Mouse (Mus musculus) adrenal gland, postnatal 10 days (tissue): ENCODE data around the gene Fam129c. TPM values are rescaled to one million over a fixed set of nuclear protein-coding genes. Genes with fewer than 3 reads are reported as not detected.

Experiments used
- DNase-seq: peaks from one replicate; pipeline ENCODE4 v3.0.0; 2021; ENCODE audit warnings: mixed read lengths
- total RNA-seq, 2 experiments: library from RNA; stranded (reverse); gene quantifications; 2 replicates each; pipeline ENCODE4 v1.2.3; 2021

Fam129c gene
- total RNA-seq, 2 experiments from 2014 or later, result 3.9 to 4.2 TPM

DNA sequence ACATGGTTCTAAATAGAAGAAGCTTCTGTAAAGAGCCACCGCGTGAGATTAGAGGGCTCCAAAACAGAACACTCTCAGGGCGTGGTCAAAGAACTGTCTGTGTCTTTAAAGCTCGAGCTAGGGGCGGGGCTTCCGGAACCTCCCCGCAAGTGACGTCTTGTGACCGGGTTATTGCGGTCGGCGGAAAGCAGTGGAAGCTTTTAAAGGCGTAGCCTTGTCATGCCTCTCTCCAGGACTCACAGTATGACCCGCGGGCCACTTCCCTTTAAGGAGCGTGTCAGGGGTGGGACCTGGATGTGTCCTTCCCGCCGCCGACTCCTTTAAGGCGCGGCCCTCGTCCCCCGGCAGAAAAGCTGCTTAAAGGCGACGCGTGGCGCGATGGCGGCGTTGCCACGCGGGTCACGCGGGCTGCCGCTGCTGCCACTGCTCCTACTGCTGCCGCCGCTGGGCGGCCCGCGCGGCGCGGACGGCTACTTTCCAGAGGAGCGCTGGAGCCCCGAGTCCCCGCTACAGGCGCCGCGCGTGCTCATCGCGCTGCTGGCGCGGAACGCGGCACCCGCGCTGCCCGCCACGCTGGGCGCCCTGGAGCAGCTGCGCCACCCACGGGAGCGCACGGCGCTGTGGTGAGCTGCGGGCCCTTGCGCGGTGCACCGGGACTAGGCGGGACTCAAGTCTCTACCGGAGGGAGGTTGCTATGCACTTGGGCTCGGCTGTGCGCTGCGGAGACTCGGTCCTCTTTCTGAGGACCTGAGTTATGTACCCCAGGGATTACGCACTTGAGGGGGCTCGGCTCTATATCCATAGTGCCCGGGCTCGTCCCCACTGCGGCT, 13.6 kb downstream of the Fam129c start, which contains the start of gene Colgalt1:
Colgalt1 (plus strand) TSS at position 177 of the 830 bp plus-strand sequence.
- DNase-seq, result peak; percentile 95

DNA sequence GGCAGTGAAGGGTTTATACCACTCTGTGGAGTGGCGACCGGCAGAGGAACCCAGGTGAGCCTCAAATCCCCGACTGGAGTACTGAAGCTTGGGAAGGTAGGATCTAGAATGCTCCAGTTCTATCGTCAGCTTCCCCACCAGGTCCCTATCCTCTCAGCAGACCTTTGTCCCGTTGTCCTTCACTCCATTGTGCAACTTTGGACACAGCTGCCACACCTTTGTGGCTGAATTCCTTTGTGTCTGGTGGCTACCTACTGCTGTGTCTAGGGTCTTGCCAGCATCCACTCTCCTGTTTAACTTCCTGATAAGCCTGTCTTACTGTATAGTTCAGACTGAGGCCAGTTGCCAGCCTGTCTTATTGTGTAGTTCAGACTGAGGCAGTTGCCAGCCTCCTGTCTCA, 14.7 kb downstream of the Fam129c start:
- no peak for DNase-seq

DNA sequence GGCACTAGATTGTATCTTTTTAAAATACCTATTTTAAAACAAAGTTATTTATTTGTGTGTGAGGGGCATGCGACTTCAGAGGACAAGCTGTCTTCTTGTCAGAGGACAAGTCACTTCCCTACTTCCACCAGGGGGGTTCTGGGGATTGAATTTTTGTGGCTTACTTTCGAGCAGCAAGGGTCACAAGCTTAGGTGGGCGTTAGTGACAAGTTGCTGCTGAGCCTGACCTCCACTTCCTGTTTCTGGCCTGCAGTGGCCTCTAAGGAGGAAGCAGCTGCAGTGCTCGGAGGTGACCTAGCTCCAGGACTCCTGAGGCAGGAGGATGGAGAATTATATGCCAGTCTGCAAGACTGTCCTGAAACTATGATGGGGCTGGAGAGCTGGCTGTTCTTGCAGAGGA, 16.0 kb downstream of the Fam129c start:
- no peak for DNase-seq

DNA sequence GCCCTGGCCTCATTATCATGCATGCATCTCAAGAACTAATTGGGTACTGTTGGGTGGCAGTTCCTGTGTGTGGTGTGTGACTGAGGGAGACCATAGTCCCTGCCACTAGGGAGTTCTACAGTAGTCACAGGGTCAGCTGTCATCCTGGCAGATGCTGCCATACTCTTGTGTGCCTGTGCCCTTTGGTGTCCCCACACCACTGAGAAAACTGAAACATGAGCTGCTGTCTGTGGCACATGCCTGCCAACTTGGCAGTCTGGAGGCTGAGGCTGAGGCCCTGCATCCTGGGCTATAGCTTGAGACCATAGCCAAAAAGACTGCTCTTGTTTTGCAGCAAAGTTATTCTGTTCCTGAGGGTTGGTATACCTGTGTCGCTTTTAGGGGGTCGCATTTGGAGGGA, 22.3 kb downstream of the Fam129c start:
- DNase-seq, result no peak

DNA sequence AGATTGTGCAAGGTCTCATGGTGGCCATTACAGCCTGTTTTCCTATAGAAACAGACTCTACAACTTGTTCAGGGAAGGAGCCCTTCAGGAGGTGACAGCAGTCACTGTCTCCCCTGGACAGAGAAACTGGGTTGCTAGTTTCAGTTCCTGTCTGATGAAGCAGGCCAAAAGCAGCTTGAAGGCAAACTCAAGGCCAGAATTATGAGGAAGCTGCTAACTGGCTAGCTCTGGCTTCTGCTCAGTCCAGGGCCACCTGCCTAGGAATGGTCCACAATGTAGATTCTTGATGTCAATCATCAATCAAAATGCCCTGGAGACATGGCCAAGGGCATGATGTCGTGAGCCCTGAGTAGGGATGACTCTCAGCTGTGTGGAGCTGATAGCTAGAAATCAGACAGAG, 27.6 kb downstream of the Fam129c start:
- DNase-seq, result no peak

DNA sequence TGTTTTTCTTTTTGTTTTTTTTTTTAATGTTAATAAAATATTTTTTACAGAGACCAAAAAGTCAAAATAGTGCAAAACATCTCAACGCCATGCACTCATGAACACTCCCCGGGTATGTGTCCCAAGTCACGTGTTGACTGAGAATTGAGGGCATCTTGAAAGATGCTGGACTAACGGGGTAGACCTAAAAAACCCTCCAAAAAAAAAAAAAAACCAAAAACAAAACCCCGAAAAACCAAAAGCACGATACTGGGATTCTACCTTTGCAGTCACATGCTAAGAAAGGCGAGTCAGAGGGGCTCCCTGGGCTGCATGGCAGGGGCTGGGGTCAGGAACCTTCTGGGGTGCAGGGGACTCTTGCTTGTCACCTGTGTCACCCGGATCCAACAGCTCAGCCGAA, 29.3 kb downstream of the Fam129c start:
- DNase-seq, result no peak

DNA sequence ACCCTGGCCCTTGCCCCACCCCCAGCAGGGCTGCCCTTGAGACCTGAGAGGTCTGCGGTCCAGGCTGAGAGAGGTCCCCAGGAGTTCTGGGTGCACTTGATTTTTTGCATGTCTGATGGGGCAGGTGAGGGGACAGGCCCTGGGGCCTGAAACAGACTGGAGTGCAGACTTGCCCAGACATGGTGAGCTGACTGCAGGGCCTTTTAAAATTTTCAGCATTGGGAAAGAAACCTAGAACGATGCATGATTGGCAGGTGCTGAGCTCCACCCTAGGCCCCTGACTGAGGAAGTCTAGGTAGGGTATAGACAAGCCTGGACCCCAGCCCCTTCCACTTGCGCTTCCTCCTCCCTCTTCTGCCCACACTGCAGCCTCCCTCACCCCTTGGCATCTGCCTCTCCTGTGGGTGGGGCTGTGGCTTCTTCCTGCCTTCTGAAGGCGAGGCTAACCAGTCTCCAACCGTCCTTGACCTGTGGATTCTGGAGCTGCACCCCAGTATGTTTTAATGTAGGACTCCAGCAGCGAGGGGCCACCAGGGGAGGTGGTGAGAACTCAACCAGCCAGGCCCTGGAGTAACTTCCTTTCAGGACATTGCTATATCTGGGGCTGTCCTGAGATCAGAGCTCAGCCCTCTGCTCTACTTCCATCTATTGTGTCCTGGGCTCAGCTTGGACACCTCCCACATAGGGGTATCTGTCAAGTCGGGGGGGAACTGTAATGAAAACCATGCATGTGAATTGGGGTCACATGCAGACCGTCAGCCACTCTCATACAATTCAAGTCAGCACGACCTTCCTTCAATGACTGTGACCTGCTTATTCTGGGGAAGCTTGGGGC, 30.0 kb downstream of the Fam129c start:
- peak; percentile 26 for DNase-seq

DNA sequence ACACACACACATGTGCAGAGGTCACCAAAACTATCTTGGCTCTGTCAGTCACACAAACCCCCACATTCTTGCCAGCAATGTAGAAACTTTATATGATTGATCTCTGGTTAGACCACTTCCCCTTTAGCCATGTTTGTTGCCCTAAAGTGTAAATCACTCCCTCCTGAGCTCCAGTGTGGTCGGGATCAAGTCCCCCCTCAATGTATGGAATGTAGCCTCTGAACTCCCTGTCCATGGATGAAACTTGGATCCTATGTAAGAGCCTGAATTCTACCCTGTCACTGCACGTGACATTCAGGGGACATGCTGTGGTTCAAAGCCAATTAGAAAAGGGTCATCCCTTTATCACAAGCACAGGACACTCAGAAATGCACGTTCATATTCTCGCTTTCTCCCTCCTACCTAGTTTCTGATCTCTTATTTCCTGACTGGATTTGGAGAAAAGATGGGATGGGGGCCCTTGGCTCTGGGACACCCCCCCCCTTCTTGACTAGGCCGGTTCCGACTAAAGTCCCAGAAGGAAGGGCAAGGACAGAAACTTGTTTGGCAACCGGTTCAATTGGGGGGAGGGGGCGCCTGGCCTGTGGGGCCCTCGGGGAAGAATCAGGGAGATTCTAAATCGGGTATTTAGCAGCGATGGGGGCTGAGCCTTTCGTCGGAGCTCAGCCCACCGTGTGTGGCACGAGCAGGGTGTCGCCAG, 31.1 kb downstream of the Fam129c start:
- DNase-seq, result no peak

DNA sequence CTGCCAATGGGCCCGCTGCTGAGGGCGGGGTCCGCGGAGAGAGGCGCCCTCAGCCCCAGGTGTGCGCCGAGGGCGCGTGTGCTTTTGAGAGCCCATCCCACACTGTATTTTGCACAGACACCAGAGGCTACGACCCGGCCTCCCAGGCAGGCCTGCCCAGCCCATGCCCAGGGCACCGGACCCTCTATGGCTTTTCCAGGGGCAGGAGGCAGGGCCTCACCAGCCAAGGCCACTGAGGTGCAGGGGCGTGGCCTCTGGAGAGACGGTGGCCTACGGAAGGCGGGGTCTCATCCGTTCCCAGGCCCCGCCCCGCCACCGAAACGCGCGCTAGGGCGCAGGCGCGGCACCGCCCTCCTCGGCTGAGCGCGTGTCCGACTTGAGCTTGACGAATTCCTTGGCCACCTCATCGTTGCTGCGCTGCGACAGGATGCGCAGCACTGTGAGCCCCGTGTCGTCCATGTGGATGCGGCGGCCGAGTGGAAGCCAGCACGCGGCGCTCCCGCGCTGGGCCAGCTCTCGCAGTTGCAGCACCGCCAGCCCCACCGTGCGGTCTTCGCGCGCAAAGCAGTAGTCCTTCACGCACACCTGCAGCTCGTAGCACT, 31.7 kb downstream of the Fam129c start:
- peak; percentile 98 for DNase-seq

DNA sequence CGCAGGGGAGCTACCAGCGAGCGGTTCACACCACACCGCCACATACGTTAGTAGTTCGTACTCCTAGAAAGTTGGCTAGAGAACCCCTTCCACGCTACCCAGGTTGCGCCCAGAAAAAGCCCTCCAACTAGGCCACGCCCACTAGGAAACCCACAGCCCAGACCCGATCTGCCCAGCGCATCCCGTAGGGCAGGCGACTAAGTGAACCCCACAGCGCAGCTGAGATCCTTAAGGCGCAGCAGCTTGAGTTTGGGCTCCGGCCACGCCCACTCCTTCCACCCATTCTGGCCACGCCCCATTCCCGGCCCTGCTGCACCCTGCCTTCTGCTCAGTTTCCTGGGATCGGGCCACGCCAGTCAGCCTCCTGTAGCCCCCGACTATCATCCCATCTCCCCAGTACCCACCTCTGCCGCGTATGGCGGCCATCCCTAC, 32.3 kb downstream of the Fam129c start:
- peak; percentile 69 for DNase-seq

DNA sequence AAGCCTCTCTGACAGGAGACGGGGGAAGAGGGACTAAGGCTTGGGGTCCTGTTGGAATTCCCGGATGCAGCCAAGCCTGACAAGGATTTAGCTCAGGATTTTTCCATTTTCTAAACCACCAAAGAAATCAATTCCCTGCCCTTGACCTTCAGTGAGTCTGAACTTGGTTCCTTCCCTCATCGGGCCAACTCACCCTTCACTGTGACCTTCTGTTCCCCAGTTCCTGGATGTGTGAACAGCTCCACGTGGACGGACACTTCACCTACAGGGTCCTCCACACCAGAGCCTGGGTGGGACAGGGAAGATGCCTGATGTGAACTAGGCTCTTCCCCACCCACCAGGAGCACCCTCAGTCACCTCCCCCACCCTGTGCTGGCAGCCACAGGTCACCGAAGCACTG, 33.3 kb downstream of the Fam129c start:
- DNase-seq, result no peak

DNA sequence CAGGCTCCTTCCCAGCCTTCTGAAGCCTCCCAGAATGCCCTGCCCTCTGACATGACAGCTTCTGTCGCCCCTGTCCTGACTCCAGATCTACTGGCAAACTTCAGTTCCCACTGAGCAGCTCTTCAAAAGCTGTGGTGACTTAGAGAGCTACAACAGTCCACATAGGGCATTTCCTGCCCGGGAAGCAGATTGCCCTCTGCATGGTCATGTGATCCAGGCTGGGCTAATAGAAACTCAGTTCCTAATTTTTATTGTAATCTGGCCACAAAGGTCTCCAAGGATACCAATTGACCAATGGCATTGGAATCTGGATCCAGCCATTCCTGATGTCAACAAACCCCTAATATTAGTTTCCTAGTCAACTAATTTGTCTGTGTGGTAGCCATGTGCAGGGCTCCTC, 34.4 kb downstream of the Fam129c start:
- no peak for DNase-seq

DNA sequence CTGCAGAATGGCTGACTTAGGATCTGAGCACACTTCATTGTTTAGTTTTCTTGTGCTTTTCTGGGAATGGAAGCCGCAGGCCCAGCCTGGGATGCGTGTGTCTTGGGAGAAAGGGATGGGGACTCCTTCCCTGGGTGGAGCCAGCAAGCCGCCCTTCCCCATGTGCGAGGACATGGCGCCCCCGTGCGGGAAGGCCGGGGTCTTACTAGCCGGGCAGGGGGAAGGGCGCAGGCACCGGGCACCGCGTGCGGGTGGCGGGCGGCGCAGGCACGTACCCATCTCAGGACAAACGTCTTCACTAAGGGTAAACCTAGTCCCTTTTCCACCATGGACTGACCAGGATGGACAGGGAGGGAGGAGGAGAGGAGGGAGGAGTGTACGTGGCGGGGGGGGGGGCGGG, 35.7 kb downstream of the Fam129c start:
- DNase-seq, result peak; percentile 75

DNA sequence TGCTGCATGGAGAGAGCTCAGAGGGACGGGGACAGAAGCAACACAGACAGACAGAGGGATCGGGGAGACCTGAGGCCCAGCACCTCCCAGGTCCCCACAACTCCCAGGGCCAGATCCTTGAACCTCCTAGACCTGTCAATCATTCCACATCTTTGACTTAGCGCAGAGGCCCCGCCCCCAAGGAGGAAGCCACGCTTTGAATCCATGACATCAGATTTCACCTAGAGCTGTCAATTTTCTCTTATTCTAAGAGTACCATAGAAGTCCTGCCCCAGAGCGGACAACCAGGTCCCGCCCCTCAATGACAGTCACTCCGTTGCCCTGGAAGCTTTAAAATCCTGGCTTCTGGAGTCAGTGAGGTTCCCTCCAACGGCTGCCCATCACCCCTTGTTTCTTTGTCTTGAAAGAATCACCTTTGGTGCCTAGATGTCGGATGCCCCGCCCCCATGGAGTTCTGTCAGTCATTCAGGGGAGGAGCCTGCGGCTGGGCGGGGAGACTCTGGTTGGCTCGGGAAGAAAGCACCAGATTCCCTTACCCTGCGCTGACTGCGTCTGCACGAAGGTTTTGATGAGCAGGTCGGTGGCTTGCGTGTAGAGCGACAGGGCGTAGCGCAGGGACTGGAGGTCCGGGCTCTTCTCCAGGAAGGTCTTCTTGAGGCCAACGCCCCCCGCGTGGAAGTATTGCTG, 36.7 kb downstream of the Fam129c start:
- DNase-seq, result peak; percentile 79

DNA sequence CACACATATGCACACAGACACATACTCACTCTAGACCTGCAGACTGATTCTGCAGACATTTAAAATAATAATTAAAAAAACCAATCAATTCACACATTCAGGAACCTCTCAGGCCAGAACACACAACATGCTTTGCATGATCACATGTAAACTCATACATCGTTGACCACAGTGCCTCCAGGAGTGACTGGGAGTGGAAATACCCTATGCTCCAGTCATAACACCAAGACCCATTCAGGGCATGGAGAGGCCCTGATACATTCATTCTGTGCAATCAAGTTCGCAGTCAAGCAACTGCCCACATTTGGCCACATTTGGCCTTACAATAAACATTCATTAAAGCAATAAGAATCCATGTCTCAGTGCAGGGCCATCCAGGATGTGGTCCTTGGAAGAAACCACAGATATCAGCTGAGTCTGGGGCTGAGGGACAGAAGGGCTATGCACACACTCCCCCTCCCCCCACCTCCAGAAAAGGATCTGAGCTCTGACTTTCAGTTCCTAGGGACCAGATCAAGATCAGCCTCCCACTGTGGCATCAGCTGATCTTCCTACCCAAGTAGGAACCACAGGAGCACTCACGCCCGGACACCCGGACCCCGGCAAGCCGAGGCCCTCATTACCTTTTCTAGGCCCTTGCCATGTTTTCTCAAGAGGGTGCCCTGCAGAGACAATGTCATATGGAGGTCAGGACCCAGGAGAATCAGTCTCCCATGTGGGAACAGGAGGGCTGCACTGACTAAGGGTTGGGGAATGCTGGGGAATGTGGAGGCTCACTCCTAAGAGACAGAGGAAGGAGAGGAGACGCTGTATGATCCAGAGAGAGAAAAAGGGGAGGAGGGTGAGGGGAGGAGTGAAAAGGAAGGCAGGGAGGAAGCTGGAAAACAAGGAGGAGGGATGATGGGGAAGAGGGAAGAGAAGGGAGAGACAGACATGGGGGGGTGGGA, 40.0 kb downstream of the Fam129c start:
- no peak for DNase-seq

DNA sequence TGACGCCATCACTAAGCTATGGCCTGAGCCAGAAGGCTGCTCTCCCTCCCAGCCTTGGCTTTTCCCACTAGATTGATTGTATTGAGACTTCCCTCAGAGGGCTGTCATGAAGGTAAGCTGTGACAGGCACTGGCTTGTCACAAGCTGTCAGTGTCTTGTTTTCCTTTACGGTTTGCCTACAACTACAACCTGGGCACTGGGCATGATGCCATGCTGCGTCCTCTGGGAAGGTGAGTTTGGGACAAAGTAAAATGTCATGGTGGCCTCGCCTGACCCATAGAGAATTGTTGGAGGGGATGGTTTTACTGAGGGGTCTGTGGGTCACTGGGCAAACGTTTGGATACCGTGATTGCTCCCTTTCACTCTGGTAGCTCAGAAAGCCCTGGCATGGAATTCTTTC, 40.9 kb downstream of the Fam129c start:
- DNase-seq, result no peak

DNA sequence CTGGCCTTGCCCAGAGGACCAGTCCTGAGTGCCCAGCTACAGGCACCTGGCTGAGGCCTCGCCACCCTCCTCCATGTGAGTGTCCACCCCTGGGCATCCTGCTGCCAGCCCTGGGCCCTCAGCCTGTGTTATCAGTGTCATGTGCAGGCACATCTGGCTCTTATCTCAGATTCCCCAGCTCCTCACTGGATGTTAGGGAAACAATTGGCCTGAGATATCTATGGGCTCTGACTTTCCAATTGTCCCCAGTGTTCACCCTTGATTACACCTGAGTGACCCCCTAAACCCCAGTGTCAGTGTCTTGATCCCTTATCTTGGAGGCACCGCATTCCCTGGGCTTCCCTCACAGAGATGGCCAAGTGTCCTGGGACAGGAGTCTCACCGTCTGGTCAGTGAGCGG, 41.9 kb downstream of the Fam129c start:
- no peak for DNase-seq

DNA sequence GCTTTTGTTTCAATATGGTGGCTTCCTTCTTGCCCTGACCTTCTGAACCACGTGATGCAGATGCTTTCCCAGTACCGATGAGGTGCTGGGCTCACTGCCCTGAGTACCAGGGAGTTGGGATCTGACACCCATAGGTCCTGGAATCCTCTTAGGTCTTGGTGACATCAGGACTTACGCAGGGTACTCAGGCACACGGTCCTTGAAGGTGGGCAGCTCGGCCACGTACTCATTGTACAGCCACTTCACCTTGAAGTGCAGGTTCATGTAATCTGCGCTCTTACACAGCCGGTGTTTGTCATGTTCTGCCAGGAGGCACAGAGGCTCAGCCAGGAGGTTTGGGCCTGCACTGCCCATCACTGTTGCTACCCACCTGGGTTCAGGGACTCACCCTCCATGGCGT, 48.1 kb downstream of the Fam129c start:
- no peak for DNase-seq

DNA sequence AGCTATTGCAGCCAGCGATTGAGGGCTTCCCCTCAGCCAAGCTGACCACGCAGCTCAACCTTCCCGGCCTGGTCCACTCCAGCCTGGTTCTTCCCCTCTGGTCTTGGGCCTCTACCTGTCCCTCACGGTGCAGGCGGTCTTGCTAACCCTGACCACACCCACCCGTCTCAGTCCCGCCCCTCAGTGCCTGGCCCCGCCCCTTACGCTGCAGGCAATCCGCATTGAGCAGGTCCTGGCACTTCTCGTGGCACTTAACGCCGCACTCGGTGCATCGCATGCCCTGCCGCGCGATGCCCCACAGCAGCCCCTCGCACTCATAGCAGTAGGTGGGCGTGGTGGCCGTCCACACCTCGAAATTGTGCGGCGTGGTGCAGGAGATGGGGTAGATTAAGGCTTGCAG, 57.2 kb downstream of the Fam129c start:
- peak; percentile 65 for DNase-seq
